Mouse (Mus musculus): ENCODE results near the gene Mgat3. TPM values are rescaled to one million over a fixed set of nuclear protein-coding genes. Genes with fewer than 3 reads are reported as not detected.

Gene Mgat3
- total and polyA plus RNA-seq, 3 experiments: 2.3 to 4.9 (median 3.5) TPM

GRCm38 (mm10) chr15:80188927-80189326, 15.4 kb downstream of the Mgat3 start:
- TF ChIP-seq EP300 (IDR thresholded peaks at IDR 0.05; ENCODE audit: insufficient read depth, low read depth, low read length) (no peak), POLR2A (IDR thresholded peaks at IDR 0.05; ENCODE audit: insufficient read depth, low read depth, low read length) (no peak), CTCF (IDR thresholded peaks at IDR 0.05) (no peak)
- H3K79me2 ChIP-seq (replicated peaks; ENCODE audit: control insufficient read depth, insufficient read depth, low read length): no peaks in the 10 kb centered on the region
- no peaks in the 10 kb centered on the region for H3K4me1 ChIP-seq (ENCODE audit: control insufficient read depth, insufficient read depth, low read length)
- H3K4me3 ChIP-seq: no peak overlapping the region
- no peaks in the 10 kb centered on the region for H3K36me3 ChIP-seq (ENCODE audit: control insufficient read depth, insufficient read depth, low read length)
- intact Hi-C loops (cut with DNase I): no loop called here
- DNase-seq: no peak
- no peak overlapping the region for H3K27ac ChIP-seq
- WGBS: 69% methylated on average over 5 of the region's 5 CpGs
- H3K9ac ChIP-seq (ENCODE audit: low read depth, low read length): no peak overlapping the region
- no peaks in the 10 kb centered on the region for H3K27me3 ChIP-seq (ENCODE audit: control insufficient read depth, insufficient read depth, low read length)

DNA sequence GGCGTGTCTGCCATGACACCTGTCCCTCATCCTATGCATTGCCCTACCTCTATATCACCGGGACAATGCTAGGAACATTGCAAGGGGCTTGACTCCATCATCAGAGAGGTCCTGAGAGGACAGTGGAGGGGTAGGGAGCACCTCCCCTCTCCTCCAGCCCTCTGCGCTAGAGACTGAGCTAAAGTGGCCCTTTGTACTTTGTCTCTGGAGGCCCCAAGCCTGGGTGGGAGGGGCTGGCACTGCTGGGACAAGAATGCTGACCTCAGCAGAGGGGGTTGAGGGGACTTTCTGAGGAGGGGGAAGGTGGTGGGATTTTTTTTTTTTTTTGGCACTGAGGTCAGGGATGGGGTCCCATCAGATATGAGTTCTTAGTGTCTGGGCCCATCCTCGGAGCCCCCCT, 16.6 kb downstream of the Mgat3 start:
- WGBS: 71% methylated on average over 4 of the region's 4 CpGs
- intact Hi-C loops (cut with DNase I): no loop called here

DNA sequence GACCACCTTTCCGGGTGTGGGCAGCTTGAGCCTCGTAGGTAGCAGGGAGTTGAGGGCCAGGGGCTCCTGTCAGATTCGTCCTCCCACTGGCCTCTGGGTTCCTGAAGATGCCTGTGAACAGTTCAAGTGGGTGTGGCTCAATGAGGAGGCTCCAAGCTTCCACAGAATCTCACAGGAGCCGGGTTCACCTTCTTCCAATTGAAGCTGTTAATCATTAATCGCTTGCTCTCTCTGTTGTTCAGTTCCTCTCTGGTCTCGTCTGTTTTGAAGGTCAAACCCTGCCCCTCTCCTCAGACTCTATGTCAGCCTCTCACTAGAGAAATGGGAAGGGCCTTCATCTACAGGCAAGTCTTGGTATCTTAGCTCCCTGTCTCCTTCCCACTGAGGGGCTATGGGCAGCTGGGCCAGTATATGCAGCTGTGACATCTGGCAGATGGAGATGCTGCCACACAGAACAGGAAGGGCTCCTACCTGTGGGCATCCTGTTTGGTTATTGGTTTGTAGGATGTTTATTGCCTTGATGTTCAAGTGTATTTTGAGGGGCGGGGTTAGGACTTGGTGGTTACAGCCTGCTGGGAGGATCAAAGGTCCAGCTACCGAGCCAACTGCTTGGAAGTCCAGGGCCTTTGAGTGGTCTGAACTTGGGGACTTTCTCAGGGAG, 18.2 kb downstream of the Mgat3 start:
- no peak for DNase-seq
- Histone ChIP-seq H3K27ac (no peak overlapping the region), H3K4me1 (ENCODE audit: control insufficient read depth, insufficient read depth, low read length) (no peaks in the 10 kb centered on the region), H3K27me3 (ENCODE audit: control insufficient read depth, insufficient read depth, low read length) (no peaks in the 10 kb centered on the region), H3K36me3 (ENCODE audit: control insufficient read depth, insufficient read depth, low read length) (no peaks in the 10 kb centered on the region), H3K4me3 (no peak overlapping the region), H3K9ac (ENCODE audit: low read depth, low read length) (no peak overlapping the region), H3K79me2 (replicated peaks; ENCODE audit: control insufficient read depth, insufficient read depth, low read length) (no peaks in the 10 kb centered on the region)
- 72% methylated on average over 8 of the region's 8 CpGs for WGBS
- TF ChIP-seq EP300 (IDR thresholded peaks at IDR 0.05; ENCODE audit: insufficient read depth, low read depth, low read length) (no peak), CTCF (IDR thresholded peaks at IDR 0.05) (no peak), POLR2A (IDR thresholded peaks at IDR 0.05; ENCODE audit: insufficient read depth, low read depth, low read length) (no peak)
- intact Hi-C loops (cut with DNase I): no loop called here

More for the DNA sequence above, 16.6 kb downstream of the Mgat3 start:
- Histone ChIP-seq H3K27ac (no peak overlapping the region), H3K27me3 (ENCODE audit: control insufficient read depth, insufficient read depth, low read length) (no peaks in the 10 kb centered on the region), H3K4me1 (ENCODE audit: control insufficient read depth, insufficient read depth, low read length) (no peaks in the 10 kb centered on the region), H3K4me3 (no peak overlapping the region), H3K79me2 (replicated peaks; ENCODE audit: control insufficient read depth, insufficient read depth, low read length) (no peaks in the 10 kb centered on the region), H3K36me3 (ENCODE audit: control insufficient read depth, insufficient read depth, low read length) (no peaks in the 10 kb centered on the region), H3K9ac (ENCODE audit: low read depth, low read length) (no peak overlapping the region)
- no peak for DNase-seq
- TF ChIP-seq POLR2A (IDR thresholded peaks at IDR 0.05; ENCODE audit: insufficient read depth, low read depth, low read length) (no peak), EP300 (IDR thresholded peaks at IDR 0.05; ENCODE audit: insufficient read depth, low read depth, low read length) (no peak), CTCF (IDR thresholded peaks at IDR 0.05) (no peak)

DNA sequence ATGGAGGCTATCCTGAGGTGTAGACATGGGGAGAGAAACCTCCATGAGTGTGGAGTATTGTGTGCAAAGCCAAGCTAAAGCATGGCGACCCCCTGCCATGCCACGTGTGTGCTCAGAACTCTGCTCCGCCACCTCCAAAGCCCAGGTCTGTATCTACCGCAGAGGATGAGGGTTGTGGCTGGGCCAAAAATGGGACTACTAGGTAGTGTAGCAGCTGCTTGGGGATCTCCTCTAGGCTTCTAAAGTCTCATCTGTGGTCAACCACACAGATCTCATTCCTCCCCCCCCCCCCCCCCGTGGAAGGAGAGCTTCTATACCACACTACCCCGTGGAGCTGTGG, 18.7 kb downstream of the Mgat3 start:
- Histone ChIP-seq H3K79me2 (replicated peaks; ENCODE audit: control insufficient read depth, insufficient read depth, low read length) (no peaks in the 10 kb centered on the region), H3K36me3 (ENCODE audit: control insufficient read depth, insufficient read depth, low read length) (no peaks in the 10 kb centered on the region), H3K4me3 (no peak overlapping the region), H3K27ac (no peak overlapping the region), H3K27me3 (ENCODE audit: control insufficient read depth, insufficient read depth, low read length) (no peaks in the 10 kb centered on the region), H3K9ac (ENCODE audit: low read depth, low read length) (no peak overlapping the region), H3K4me1 (ENCODE audit: control insufficient read depth, insufficient read depth, low read length) (no peaks in the 10 kb centered on the region)
- 82% methylated on average over 6 of the region's 6 CpGs for WGBS
- TF ChIP-seq CTCF (IDR thresholded peaks at IDR 0.05) (no peak), POLR2A (IDR thresholded peaks at IDR 0.05; ENCODE audit: insufficient read depth, low read depth, low read length) (no peak), EP300 (IDR thresholded peaks at IDR 0.05; ENCODE audit: insufficient read depth, low read depth, low read length) (no peak)
- intact Hi-C loops (cut with DNase I): no loop called here
- DNase-seq: no peak

GRCm38 (mm10) chr15:80192847-80193246, 19.3 kb downstream of the Mgat3 start:
- H3K27me3 ChIP-seq (ENCODE audit: control insufficient read depth, insufficient read depth, low read length): no peaks in the 10 kb centered on the region
- no peaks in the 10 kb centered on the region for H3K4me1 ChIP-seq (ENCODE audit: control insufficient read depth, insufficient read depth, low read length)
- no peaks in the 10 kb centered on the region for H3K36me3 ChIP-seq (ENCODE audit: control insufficient read depth, insufficient read depth, low read length)
- 64% methylated on average over 7 of the region's 7 CpGs for WGBS
- no peak overlapping the region for H3K27ac ChIP-seq
- H3K4me3 ChIP-seq: no peak overlapping the region
- no peak for DNase-seq
- H3K9ac ChIP-seq (ENCODE audit: low read depth, low read length): no peak overlapping the region
- TF ChIP-seq CTCF (IDR thresholded peaks at IDR 0.05) (no peak), POLR2A (IDR thresholded peaks at IDR 0.05; ENCODE audit: insufficient read depth, low read depth, low read length) (no peak), EP300 (IDR thresholded peaks at IDR 0.05; ENCODE audit: insufficient read depth, low read depth, low read length) (no peak)
- intact Hi-C loops (cut with DNase I): no loop called here
- H3K79me2 ChIP-seq (replicated peaks; ENCODE audit: control insufficient read depth, insufficient read depth, low read length): no peaks in the 10 kb centered on the region

- Histone ChIP-seq H3K9ac (ENCODE audit: low read depth, low read length) (no peak overlapping the region), H3K27ac (no peak overlapping the region), H3K79me2 (replicated peaks; ENCODE audit: control insufficient read depth, insufficient read depth, low read length) (no peaks in the 10 kb centered on the region), H3K4me1 (ENCODE audit: control insufficient read depth, insufficient read depth, low read length) (no peaks in the 10 kb centered on the region), H3K36me3 (ENCODE audit: control insufficient read depth, insufficient read depth, low read length) (no peaks in the 10 kb centered on the region), H3K4me3 (no peak overlapping the region), H3K27me3 (ENCODE audit: control insufficient read depth, insufficient read depth, low read length) (no peaks in the 10 kb centered on the region)
- intact Hi-C loops (cut with DNase I): no loop called here
- no peak for TF ChIP-seq CTCF (IDR thresholded peaks at IDR 0.05)
- no peak for TF ChIP-seq POLR2A (IDR thresholded peaks at IDR 0.05; ENCODE audit: insufficient read depth, low read depth, low read length)
- TF ChIP-seq EP300 (IDR thresholded peaks at IDR 0.05; ENCODE audit: insufficient read depth, low read depth, low read length): no peak
- WGBS: 88% methylated on average over 2 of the region's 2 CpGs
- no peak for DNase-seq
Observed at GRCm38 (mm10) chr15:80199556-80199955, 26.0 kb downstream of the Mgat3 start.
